Mouse (Mus musculus): ENCODE data around the gene Spata13.

- TF ChIP-seq CTCF (IDR thresholded peaks at IDR 0.05; ENCODE audit: control insufficient read depth, insufficient read depth, insufficient replicate concordance, low read depth, low read length) (no peak), POLR2A (IDR thresholded peaks at IDR 0.05; ENCODE audit: control insufficient read depth, low read depth, low read length) (no peak)
These were observed 3.2 kb downstream of the Spata13 start for GRCm38 (mm10) chr14:60636996-60637395.
